Mouse (Mus musculus): ENCODE data around the gene Etv6.

- TF ChIP-seq CTCF (IDR thresholded peaks at IDR 0.05; ENCODE audit: low read depth, low read length) (no peak), GATA1 (IDR thresholded peaks at IDR 0.05; ENCODE audit: borderline replicate concordance, low read length) (no peak), TAL1 (conservative IDR thresholded peaks at IDR 0.05; ENCODE audit: low read depth, low read length) (no peak)
These were observed 107.2 kb downstream of the Etv6 start for GRCm38 (mm10) chr6:134142700-134143099.

All from G1E (cell line).